Mouse (Mus musculus): ENCODE measurements around the gene Chid1. TPM values are rescaled to one million over a fixed set of nuclear protein-coding genes. Genes with fewer than 3 reads are reported as not detected.
A peak's percentile ranks its signal among the peaks of the same experiment; 100 is the strongest.

The Chid1 gene
- total and polyA plus RNA-seq, 2 experiments: 24.2 to 45.1 TPM

DNA sequence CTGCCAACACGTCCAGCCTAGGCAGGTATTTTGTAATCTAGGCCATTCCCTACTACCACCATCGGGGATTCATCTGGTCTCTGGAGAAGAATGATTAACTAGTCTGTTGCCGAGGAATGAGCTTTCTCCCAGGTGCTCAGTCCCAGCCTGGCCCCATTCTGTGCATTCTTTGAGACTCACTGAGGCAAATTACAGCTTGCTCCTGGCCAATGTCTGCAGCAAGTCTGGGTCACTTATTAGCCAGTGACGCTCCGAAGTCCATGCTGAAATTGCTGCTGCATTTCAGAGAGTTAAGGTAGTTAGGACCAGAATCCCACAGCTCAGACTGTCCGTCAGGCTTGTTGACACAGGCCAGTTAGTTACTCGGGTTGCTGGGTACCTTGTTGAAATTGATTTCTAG, 41.7 kb upstream of the Chid1 start:
- Histone ChIP-seq H3K9ac (ENCODE audit: low read depth, low read length) (no peak overlapping the region), H3K27ac (replicated peaks; ENCODE audit: insufficient read depth, low read depth, low read length) (peak overlapping the region; percentile 14), H3K4me3 (ENCODE audit: insufficient read depth, low read depth, low read length) (no peak overlapping the region), H3K4me1 (ENCODE audit: control insufficient read depth, insufficient read depth, low read length) (peaks cover 43% of the 10 kb centered on the region), H3K27me3 (ENCODE audit: control insufficient read depth, insufficient read depth, low read length) (no peaks in the 10 kb centered on the region), H3K79me2 (ENCODE audit: control insufficient read depth, insufficient read depth, low read length) (peaks cover 56% of the 10 kb centered on the region), H3K36me3 (ENCODE audit: control insufficient read depth, insufficient read depth, low read length) (no peaks in the 10 kb centered on the region)
- DNase-seq (ENCODE audit: extremely low read depth, low read depth, low spot score): peak; percentile 98
- 29% methylated on average over 7 of the region's 7 CpGs for WGBS
- TF ChIP-seq CTCF (IDR thresholded peaks at IDR 0.05; ENCODE audit: low read depth, low read length) (no peak), POLR2A (IDR thresholded peaks at IDR 0.05; ENCODE audit: extremely low read depth, insufficient read depth, low read length) (no peak)

GRCm38 (mm10) chr7:141578943-141579342, 39.3 kb upstream of the Chid1 start:
- Histone ChIP-seq H3K9ac (ENCODE audit: low read depth, low read length) (no peak overlapping the region), H3K36me3 (ENCODE audit: control insufficient read depth, insufficient read depth, low read length) (no peaks in the 10 kb centered on the region), H3K4me3 (ENCODE audit: insufficient read depth, low read depth, low read length) (no peak overlapping the region), H3K79me2 (ENCODE audit: control insufficient read depth, insufficient read depth, low read length) (peaks cover 53% of the 10 kb centered on the region), H3K27ac (replicated peaks; ENCODE audit: insufficient read depth, low read depth, low read length) (peak overlapping the region; percentile 5; the same call in 1 of the 2 replicates), H3K27me3 (ENCODE audit: control insufficient read depth, insufficient read depth, low read length) (no peaks in the 10 kb centered on the region), H3K4me1 (ENCODE audit: control insufficient read depth, insufficient read depth, low read length) (peaks cover 39% of the 10 kb centered on the region)
- DNase-seq (ENCODE audit: extremely low read depth, low read depth, low spot score): no peak
- TF ChIP-seq POLR2A (IDR thresholded peaks at IDR 0.05; ENCODE audit: extremely low read depth, insufficient read depth, low read length): no peak
- no peak for TF ChIP-seq CTCF (IDR thresholded peaks at IDR 0.05; ENCODE audit: low read depth, low read length)
- 76% methylated on average over 2 of the region's 2 CpGs for WGBS

- Histone ChIP-seq H3K4me1 (ENCODE audit: control insufficient read depth, insufficient read depth, low read length) (peaks cover 39% of the 10 kb centered on the region), H3K27ac (replicated peaks; ENCODE audit: insufficient read depth, low read depth, low read length) (no peak overlapping the region), H3K27me3 (ENCODE audit: control insufficient read depth, insufficient read depth, low read length) (no peaks in the 10 kb centered on the region), H3K9ac (ENCODE audit: low read depth, low read length) (no peak overlapping the region), H3K79me2 (ENCODE audit: control insufficient read depth, insufficient read depth, low read length) (peaks cover 56% of the 10 kb centered on the region), H3K36me3 (ENCODE audit: control insufficient read depth, insufficient read depth, low read length) (no peaks in the 10 kb centered on the region), H3K4me3 (ENCODE audit: insufficient read depth, low read depth, low read length) (no peak overlapping the region)
- 97% methylated on average over 1 of the region's 1 CpGs for WGBS
- TF ChIP-seq CTCF (IDR thresholded peaks at IDR 0.05; ENCODE audit: low read depth, low read length): no peak
- TF ChIP-seq POLR2A (IDR thresholded peaks at IDR 0.05; ENCODE audit: extremely low read depth, insufficient read depth, low read length): no peak
- no peak for DNase-seq (ENCODE audit: extremely low read depth, low read depth, low spot score)
Observed at GRCm38 (mm10) chr7:141578511-141578910, 38.9 kb upstream of the Chid1 start.

GRCm38 (mm10) chr7:141577801-141578200, 38.1 kb upstream of the Chid1 start:
- Histone ChIP-seq H3K79me2 (ENCODE audit: control insufficient read depth, insufficient read depth, low read length) (peaks cover 54% of the 10 kb centered on the region), H3K36me3 (ENCODE audit: control insufficient read depth, insufficient read depth, low read length) (no peaks in the 10 kb centered on the region), H3K4me3 (ENCODE audit: insufficient read depth, low read depth, low read length) (no peak overlapping the region), H3K27ac (replicated peaks; ENCODE audit: insufficient read depth, low read depth, low read length) (0 out of 2 replicates have a peak overlapping the region, but pooled peaks have one; percentile 2), H3K27me3 (ENCODE audit: control insufficient read depth, insufficient read depth, low read length) (no peaks in the 10 kb centered on the region), H3K4me1 (ENCODE audit: control insufficient read depth, insufficient read depth, low read length) (peaks cover 34% of the 10 kb centered on the region), H3K9ac (ENCODE audit: low read depth, low read length) (no peak overlapping the region)
- TF ChIP-seq CTCF (IDR thresholded peaks at IDR 0.05; ENCODE audit: low read depth, low read length): no peak
- TF ChIP-seq POLR2A (IDR thresholded peaks at IDR 0.05; ENCODE audit: extremely low read depth, insufficient read depth, low read length): no peak
- WGBS: 40% methylated on average over 3 of the region's 3 CpGs
- DNase-seq (ENCODE audit: extremely low read depth, low read depth, low spot score): peak; percentile 62

- Histone ChIP-seq H3K27ac (replicated peaks; ENCODE audit: insufficient read depth, low read depth, low read length) (no peak overlapping the region), H3K4me1 (ENCODE audit: control insufficient read depth, insufficient read depth, low read length) (peaks cover 24% of the 10 kb centered on the region)
- WGBS: 83% methylated on average over 3 of the region's 3 CpGs
Observed at GRCm38 (mm10) chr7:141575481-141575880, 35.8 kb upstream of the Chid1 start.

DNA sequence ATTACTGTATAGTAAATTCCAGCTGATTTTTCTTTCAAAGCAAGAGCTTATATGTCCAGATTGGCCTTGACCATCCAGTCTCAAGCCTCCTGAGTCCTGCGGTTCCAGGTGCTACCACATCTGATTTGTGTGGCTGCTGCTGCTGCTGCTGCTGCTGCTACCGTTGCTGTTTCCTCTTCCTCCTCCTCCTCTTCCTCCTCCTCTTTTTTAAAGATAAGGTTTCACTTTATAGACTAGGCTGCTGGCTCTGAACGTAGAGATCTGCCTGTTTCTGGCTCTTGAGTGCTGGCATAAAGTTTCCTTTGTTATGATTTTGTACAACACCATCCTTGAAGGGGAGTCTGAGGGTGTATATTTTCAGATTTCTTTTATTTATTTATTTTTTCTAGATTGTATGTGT, 34.4 kb upstream of the Chid1 start:
- no peak overlapping the region for H3K9ac ChIP-seq (ENCODE audit: low read depth, low read length)
- WGBS: 39% methylated on average over 3 of the region's 3 CpGs
- no peaks in the 10 kb centered on the region for H3K36me3 ChIP-seq (ENCODE audit: control insufficient read depth, insufficient read depth, low read length)
- no peak for TF ChIP-seq CTCF (IDR thresholded peaks at IDR 0.05; ENCODE audit: low read depth, low read length)
- TF ChIP-seq POLR2A (IDR thresholded peaks at IDR 0.05; ENCODE audit: extremely low read depth, insufficient read depth, low read length): no peak
- H3K27ac ChIP-seq (replicated peaks; ENCODE audit: insufficient read depth, low read depth, low read length): no peak overlapping the region
- H3K79me2 ChIP-seq (ENCODE audit: control insufficient read depth, insufficient read depth, low read length): peaks cover 69% of the 10 kb centered on the region
- H3K27me3 ChIP-seq (ENCODE audit: control insufficient read depth, insufficient read depth, low read length): no peaks in the 10 kb centered on the region
- DNase-seq (ENCODE audit: extremely low read depth, low read depth, low spot score): no peak
- peaks cover 26% of the 10 kb centered on the region for H3K4me1 ChIP-seq (ENCODE audit: control insufficient read depth, insufficient read depth, low read length)
- H3K4me3 ChIP-seq (ENCODE audit: insufficient read depth, low read depth, low read length): no peak overlapping the region

More at GRCm38 (mm10) chr7:141575481-141575880, 35.8 kb upstream of the Chid1 start:
- no peaks in the 10 kb centered on the region for H3K27me3 ChIP-seq (ENCODE audit: control insufficient read depth, insufficient read depth, low read length)
- peaks cover 62% of the 10 kb centered on the region for H3K79me2 ChIP-seq (ENCODE audit: control insufficient read depth, insufficient read depth, low read length)
- DNase-seq (ENCODE audit: extremely low read depth, low read depth, low spot score): no peak
- TF ChIP-seq POLR2A (IDR thresholded peaks at IDR 0.05; ENCODE audit: extremely low read depth, insufficient read depth, low read length) (no peak), CTCF (IDR thresholded peaks at IDR 0.05; ENCODE audit: low read depth, low read length) (no peak)
- H3K4me3 ChIP-seq (ENCODE audit: insufficient read depth, low read depth, low read length): no peak overlapping the region
- no peak overlapping the region for H3K9ac ChIP-seq (ENCODE audit: low read depth, low read length)
- no peaks in the 10 kb centered on the region for H3K36me3 ChIP-seq (ENCODE audit: control insufficient read depth, insufficient read depth, low read length)
